Mouse (Mus musculus) embryo, embryonic 11 days (tissue): ENCODE results near the gene Cryl1.
A peak's percentile ranks its signal among the peaks of the same experiment; 100 is the strongest.

Experiments used
- DNase-seq: peaks from one replicate; pipeline ENCODE4 v3.0.0-alpha.2; 2015

The Cryl1 gene

DNA sequence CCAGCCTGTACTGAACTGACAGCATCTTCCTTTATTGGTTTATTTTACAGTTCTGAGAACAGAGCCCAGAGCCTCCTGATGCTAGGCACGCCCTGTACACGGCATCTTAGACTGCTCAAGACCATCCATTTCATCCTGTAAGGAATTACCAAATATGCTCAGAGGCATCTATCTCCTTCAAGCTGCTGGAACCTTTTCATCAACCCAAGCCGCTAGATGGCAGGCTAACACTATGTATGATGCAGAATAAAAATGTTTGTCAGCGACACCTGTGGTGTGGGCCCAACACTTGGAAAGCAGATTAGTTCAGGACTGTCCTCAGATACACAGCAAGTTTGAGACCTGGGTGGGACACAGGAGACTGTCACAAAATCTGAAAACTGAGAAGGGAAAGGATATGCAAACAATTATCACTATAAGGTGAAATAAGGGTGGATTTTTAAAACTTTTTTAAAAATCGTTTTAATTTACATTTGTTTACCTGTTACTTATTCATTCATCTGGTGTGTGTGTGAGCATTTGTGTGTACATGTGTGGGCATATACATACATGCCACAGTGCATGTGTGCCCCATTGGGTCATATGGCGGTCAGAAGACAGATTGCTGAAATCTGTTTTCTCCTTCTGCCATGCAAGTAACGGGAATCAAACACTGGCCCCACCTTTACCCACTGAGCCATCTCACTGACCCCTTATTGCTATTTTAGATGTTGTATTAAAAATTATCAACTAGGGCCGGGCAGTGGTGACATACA lies 25.8 kb downstream of the Cryl1 start:
- DNase-seq = peak; percentile 85

DNA sequence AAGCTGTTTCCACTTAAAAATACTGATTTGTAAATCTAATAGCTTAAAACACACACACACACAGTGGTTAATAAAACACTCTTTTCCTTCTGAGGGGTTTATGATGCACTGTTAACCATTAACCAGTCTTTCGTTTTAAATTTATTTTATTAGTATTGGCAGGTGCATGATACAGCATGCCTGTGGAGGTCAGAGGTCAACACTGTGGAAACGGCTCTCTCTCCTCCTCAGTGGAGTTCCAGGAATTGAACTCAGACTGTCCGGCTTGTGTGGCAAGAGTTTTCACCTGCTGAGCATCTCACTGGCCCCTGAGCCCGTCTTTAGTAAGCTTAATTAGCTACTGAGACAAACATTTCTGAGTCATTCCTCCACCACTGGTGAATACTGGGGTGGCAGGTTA lies 31.0 kb downstream of the Cryl1 start:
- no peak for DNase-seq

DNA sequence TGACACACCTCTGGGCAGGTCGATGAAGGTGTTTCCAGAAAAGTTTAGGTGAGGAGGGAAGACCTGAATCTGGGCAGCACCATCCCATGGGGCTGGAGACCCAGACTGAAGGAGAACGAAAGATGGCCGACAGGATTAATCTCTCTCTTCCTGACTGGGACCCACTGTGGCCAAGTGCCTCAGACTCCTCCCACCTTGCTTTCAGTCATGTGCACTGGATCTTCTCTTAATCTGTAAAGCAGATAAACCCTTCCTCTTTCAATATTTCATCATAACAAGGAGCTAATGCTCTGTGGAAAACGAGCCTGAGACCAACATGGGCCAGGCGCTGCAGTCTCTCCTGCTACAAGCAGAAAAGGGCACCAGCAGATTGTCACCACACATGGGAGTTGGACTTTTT lies 31.6 kb downstream of the Cryl1 start:
- DNase-seq = no peak

DNA sequence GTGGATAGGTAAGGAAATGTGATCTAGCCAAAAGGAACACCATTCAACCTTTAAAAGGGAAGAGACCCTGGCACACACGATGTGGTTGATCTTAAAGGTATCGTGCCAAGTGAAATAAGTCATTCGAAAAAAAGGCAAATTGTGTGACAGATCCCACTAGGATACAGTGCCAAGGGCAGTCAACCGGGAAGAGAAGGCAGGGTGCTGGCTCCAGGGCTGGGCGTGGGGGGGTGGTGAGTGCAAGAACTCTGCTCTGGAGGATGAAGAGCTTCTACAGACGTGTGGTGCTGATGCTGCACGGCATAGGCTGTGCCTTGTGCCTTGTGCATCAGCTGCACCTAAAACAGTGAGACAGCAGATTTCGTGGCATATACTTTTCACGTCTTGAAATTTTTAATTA lies 33.0 kb downstream of the Cryl1 start:
- no peak for DNase-seq

DNA sequence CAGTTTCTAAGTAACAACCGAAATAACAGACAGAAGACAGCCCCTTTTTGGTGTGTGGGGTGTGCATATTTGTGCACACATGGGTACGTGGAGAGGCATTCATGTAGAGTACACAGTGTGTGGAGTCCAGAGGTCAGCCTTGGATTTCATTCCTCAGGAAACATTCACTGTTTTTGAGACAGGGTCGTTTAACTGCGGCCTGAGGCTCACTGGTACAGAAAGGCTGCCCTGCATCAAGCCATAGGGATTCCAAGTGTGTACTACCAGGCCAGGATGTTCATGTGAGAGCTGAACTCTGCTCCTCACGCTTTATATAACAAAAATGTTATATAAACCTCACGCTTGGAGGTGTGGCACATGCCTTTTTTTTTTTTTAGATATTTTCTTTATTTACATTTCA lies 34.5 kb downstream of the Cryl1 start:
- no peak for DNase-seq

DNA sequence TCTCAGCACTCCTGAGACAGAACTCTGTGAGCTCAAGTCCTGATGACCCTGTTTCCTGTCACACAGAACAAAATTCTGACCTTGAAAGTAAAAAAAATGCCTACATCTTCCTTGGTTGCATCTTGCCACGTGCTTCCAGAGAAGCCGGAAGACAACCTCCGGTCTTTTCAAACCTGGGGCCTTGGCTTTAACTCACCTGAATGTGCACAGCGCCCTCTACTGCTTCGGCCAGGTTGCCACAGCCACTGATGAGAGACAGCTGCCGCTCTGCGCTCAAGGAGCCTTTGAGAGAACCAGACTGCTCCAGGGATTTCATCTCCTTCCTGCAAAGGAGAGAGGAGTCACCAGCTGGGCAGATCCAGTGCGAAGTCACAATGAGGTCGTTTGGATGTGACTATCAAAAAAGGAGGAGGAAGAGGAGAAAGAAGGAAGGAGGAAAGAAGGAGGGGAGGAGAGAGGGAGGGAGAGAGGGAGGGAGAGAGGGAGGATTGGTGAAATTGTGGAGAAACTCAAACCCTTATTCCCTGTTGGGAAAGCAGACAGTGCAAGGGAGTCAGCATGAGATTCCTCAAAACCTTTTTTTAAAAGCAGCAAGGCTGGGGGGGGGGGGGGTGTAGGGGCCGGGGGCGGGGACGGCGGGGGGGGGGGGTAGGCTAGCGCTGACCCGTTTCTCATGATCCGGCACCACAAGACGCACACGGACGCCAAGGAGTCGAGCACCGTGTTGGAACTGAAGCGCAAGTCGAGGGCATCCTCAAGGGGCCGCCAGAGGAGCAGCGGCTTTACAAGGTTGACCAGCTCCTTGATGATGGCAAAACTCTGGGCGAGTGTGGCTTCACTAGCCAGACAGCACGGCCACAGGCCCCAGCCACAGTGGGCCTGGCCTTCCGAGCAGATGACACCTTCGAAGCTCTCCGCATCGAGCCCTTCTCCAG lies 35.3 kb downstream of the Cryl1 start:
- DNase-seq = peak; percentile 91

DNA sequence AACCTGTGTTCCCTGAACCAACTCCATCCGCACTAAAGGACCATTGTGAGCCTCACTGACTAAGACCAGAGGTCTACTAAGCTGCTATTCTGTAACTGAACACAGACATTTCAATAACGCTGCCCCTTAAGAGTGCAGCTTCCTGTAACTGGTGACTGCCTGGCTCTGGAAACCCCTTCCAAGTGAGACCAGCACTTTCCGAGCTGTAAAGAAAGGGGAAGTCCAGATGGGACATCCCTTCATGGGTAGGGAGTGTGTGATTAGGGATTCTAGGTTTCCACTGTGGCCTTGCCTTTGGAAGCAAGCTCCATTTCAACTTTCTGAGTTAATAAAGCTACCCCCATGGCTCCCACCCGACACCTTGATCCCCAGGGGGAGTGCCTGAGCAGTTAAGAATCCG lies 41.3 kb downstream of the Cryl1 start:
- no peak for DNase-seq

DNA sequence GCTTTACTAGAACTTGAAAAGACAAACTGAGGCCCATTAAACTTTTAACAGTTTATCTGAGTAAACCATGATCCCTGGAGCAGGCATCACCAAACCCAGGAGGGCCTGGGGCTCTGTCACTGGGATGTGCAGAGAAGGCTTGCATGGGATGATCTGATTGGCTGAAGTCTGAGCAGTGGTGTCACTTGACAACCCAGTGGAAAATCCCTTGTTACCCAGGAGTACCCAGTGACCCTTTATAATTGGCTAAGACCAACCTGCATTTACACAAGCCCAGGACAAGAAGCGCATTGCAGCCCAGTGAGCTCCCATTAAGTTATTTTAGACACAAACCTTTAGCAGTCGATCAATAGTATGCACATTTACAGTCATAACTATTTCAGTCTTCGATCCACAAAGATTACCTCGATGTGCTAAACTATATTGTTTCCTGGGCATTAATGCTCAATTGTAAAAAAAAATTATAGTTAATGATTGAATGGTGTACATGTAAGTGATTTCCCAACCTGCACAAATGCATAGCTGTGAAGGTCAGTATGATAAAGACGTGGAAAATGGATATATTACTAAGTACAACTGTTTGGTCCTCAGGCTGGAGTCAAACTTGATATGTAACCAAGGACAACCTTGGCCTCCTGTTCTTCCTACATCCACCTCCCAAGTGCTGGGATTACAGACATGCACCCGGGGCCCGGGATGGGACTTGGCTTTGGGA lies 46.7 kb downstream of the Cryl1 start:
- no peak for DNase-seq

DNA sequence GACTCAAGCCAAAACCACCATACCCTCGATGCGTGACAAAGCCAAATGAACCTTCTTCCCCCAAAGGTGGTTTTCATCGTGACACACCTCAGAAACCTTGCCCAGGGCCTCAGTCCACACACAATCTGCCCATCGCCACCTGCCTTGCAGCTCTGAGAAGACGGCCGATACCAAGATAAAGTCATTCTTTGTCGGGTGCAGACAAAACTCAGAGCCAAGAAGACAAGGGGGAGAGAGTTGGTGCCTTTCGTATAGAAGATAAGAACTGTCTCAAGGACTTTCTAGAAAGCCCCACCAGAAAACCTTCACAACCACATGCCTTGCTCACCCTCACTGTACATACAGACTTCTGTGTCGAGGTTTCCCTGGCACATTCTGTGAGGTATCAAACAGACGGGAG lies 48.4 kb downstream of the Cryl1 start:
- no peak for DNase-seq

DNA sequence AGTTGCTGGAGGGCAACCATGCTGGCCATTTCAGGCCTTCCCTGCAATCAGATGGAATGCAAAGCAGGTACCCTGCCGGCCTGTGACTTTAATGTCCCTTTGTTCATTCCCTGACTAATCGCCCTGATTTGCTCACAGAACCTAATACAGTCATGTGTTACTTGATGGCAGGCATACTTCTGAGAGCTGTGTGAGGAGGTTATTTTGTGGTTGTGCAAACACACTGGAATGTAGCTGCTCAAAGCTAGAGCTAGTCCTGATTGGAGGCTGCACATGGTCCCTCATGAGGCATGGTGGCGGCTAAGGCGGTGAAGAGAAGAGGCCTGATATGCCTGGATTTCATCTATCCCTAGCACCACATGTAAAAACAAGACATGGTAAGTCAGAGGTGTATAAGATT lies 50.2 kb downstream of the Cryl1 start:
- DNase-seq = no peak

DNA sequence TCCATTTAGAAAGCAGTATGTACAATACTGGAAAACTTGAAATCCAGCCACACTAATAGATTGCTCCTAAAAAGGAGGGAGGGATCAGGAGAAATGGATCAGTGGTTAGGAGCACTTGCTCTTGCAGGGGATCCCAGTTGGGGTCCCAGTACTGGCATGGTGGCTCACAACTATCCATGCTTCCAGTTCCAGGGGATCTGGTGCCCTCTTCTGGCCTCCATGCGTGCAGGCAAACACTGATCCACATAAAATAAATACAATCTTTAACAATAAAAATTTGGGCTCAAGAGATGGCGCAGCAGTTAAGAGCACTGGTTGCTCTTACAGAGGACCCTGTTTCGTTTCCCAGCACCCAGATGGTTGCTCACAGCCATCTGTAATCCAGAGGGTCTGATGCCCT lies 52.2 kb downstream of the Cryl1 start:
- DNase-seq = no peak

DNA sequence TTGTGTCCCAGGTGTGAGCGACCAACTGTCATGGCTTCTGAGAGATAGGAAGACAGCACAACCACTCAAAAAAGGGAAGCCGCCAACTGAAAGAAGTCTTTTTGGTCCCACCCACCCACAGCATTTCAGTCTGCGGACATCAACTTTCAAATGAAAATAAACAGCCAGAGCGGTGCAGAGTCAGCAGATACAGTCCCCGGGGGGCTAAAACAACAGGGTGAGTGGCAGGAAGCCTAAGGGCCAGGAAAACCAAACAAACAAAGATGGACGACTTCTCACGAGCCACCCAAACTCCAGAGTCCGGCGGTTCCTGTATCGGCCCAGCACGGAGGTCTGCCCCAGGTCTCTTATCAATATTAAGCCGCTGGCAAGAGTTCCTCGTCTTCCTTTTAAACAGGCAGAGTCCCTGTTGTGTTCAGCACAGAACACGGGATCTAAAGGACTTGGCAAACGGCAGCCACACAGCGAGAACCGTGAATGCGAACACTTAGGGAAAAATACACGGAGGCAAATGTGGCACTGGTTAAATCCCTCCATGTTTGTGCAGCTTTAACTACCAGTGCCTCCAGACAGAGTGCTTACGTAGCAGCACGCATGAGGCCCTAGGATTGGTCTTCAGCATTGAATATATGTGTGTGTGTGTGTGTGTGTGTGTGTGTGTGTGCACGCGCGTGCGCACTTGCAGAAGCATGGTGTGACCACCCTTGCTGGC lies 53.4 kb downstream of the Cryl1 start:
- peak; percentile 51 for DNase-seq

DNA sequence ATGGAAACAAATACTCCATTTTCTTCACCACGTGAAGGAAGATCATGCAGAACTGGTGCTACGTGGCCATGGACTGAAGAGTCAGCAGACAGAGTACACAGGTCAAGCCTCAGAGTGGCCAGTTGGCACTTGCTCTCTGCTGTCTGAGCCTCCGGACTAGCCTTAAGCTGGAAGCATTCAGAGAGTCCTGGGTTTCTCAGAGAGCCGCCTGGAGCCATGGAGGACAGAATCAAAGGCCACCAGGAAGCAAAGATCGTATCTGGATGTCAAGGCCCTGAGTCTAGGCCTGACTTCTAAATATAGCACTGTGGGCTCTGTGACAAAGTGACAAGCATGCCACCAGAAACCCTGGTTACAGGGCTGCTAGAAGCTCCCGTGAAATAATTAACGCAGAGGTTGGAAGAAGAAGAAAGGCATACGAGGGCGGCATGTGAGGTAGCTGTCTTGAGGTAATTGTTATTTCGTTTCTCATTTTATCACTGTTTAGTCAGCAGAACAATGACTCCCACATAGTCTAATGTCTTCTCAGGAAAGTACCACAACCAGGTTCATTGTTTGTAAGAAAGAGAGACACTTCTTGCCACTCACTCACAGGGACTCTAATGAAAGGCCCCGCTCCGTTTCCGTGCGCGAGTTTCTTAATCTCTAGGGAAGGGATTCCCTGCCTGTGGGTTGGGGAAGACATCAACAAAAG lies 55.1 kb downstream of the Cryl1 start:
- DNase-seq = no peak

DNA sequence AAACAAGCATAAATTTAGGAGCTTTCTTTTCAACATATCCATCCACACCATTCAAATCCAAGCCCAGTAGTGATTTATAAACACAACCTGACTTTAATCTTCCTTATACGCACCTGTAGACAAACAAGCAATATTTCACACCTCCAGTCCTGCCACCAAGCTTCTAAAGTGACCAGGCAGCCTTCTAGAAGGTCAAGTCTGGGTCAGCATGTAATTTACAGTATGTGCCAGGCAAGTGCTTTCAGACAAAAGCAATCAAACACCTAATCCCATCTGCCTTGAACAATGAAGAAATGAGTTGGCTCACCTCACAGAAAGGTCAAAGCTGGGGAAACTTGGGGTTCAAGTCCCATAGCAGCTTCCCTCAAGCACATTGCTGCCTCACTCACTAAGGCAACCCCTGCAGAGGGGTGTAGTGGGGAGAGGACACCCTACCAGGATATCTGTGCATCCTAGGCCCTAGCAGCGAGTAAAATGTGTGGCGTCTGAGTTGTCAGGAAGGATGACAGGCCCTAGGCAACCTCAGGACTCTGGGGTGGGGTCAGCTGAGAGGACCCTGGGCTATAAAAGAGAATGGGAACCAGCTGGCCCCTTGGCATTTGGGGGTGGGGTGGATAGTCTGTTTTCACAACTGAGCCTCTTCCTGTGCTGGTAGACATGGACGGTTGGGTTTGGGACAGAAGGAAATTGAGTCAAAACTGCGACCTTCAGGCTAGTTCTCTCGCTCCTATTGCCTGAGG lies 55.8 kb downstream of the Cryl1 start:
- peak; percentile 52 for DNase-seq

DNA sequence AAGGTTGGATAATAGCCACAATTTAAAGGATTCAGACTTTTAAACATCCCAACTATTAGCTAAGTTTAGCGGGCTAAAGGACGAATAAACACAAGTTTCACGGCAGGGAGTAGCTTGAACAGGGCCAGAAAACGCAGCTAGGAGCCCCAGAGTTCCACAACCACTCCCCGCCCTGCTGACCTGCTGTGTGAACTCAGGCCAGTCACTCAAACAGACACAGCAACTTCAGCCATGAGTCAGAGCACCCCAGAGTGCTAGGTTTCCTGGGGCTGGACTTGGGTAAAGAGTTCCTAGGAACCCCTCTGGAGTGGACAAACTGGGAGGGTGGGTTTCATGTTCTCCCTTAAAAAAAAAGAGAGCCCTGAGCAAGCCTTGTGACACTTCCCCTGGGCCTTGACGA lies 59.7 kb downstream of the Cryl1 start:
- DNase-seq = no peak

DNA sequence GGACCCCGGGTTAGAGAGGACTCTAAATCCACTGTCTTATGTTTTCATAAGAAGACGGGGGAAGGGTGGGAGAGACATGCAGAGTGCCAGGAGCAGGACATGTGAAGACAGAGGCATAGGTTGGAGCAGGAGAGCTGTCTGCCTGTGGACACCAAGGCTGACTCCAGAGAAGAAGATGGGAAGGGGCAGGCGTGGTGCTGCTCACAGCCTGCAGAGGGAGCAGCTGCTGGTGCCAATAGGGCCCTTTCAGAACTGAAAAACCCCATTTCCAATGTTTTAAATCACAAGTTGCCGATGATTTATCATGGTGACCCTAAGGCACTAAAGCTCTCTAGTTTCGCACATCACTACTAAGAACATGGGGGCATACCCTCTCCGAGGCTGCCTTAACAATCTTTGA lies 63.5 kb downstream of the Cryl1 start:
- DNase-seq = peak; percentile 21

DNA sequence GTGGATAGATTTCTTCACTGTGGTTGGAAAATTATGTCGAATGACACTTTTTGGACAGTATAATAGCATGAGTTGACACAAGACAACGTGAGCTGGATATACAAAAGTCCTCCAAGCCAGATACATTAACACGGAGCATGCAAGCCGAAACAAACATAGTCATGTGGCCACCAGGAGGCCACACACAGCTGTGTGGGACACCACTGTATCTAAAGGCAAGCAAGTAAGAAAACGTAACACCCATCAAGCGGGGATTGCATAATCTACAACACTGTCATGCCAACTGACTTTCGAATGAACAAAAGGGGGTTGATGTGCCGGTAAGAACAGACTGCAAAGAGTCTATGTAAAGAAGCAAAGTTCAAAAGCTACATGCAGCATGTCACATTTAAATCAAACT lies 65.8 kb downstream of the Cryl1 start:
- no peak for DNase-seq

DNA sequence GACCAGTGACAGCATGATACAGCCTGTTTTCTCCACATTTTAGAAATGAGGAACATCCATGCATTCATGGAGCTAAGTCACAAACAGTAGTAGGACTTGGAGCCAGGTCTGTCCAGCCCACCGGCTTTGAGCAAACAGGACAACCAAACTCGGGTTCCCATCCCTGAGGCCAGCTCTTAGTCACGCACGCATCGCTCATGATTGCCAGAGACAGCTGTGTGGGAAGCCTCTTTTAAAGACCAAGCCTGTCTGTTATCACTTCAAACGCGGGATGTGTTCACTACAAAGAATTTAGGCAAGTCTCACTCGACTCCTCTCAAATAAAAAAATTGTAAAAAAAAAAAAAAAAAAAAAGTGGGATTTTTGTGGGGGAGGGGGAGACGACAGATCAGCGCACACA lies 67.2 kb downstream of the Cryl1 start:
- no peak for DNase-seq

DNA sequence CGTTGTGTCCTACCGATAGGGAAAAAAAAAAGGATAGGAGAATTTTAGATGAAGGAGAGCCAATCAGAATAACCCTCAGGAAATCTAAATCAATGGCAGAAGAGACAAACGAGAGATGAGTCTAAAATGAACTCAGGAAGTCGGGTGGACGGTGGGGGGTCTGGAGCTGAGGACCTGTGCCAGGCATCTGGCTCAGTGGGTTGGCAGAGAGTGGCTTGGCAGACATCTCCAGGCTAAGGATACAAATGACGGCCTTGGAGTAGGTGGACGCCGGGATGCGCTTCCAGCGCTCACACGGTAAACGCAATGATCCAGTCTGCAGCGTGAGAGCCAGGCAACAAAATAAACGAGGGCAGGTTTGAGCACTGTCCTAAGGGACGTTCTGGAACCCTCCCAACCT lies 68.7 kb downstream of the Cryl1 start:
- DNase-seq = no peak

DNA sequence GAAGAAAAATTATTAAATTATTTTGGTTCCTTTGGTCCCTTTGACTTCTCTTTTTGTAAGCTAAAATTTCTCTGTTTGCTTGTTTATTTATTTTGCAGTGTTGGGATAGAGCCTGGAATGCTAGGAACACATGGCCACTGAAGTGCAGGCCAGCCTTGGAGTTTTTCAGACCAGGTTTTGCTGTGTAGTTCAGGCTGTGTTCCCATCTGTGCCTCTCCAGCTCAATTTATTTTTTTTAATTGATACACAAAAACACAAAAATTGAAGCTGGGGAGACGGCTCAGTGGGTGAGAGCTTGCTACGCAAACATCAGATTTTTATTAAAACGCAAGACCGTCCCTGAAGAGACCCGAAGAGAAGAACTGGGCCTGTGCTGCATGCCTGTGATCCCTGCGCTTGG lies 71.6 kb downstream of the Cryl1 start:
- no peak for DNase-seq

DNA sequence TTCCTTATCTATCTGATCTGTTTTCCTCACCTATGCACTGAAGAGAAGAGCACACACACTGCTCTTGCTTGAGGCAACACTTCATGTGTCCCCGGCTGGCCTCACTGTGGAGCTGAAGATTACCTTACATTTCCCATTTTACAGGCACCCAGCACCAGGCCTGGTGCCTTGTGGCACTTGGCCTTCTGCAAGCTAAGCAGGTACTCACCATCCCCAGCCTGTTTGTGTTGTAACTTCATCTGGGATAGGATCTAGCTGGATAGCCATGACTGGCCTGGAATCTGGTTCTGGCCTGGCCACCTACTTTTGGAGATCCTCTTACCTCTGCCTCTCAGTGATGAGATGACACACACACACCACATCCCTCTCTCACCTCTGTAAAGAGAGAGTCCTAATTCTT lies 79.5 kb downstream of the Cryl1 start:
- DNase-seq = no peak
